Mouse (Mus musculus) adrenal gland, postnatal 14 days (tissue): ENCODE measurements around the gene Nuf2. TPM values are rescaled to one million over a fixed set of nuclear protein-coding genes. Genes with fewer than 3 reads are reported as not detected.

Experiments
- DNase-seq: peaks from one replicate; pipeline ENCODE4 v3.0.0; 2021; ENCODE audit warnings: mixed read lengths
- total RNA-seq: library from RNA; stranded (reverse); gene quantifications from 2 replicates; pipeline ENCODE4 v1.2.3, GENCODE M21; 2021

Nuf2 gene
- total RNA-seq, 1 experiment from 2014 or later = 12.6 TPM

GRCm38 (mm10) chr1:169471185-169471584 is 60.1 kb downstream of the Nuf2 start:
- no peak for DNase-seq

- DNase-seq = no peak
Observed at GRCm38 (mm10) chr1:169467791-169468190, 63.5 kb downstream of the Nuf2 start.

- DNase-seq = no peak
Observed at GRCm38 (mm10) chr1:169462386-169463115, 68.7 kb downstream of the Nuf2 start.

GRCm38 (mm10) chr1:169459071-169459782 is 72.0 kb downstream of the Nuf2 start:
- peak; percentile 74 for DNase-seq

Other genes starting within 250 kb of the Nuf2 start
- 130 and 159 TPM in 2 replicates for gene Rgs5, start 124.0 kb upstream of the Nuf2 start, total RNA-seq
- gene Rgs4, start 216.2 kb upstream of the Nuf2 start, total RNA-seq = 36.8 and 37.3 TPM in 2 replicates